Mouse (Mus musculus): ENCODE measurements around the gene Zfp131. TPM values are rescaled to one million over a fixed set of nuclear protein-coding genes. Genes with fewer than 3 reads are reported as not detected.
"Not testable (repeated sequence)": the region's sequence is repeated elsewhere in the genome, so short reads cannot be mapped to it uniquely, and the experiment has no call there.

The Zfp131 gene
- 38.4 and 38.7 TPM in 2 replicates for polyA plus RNA-seq (2014; fragmentation: Nextera tagmentation; extraction: Ambion mirVana)

DNA sequence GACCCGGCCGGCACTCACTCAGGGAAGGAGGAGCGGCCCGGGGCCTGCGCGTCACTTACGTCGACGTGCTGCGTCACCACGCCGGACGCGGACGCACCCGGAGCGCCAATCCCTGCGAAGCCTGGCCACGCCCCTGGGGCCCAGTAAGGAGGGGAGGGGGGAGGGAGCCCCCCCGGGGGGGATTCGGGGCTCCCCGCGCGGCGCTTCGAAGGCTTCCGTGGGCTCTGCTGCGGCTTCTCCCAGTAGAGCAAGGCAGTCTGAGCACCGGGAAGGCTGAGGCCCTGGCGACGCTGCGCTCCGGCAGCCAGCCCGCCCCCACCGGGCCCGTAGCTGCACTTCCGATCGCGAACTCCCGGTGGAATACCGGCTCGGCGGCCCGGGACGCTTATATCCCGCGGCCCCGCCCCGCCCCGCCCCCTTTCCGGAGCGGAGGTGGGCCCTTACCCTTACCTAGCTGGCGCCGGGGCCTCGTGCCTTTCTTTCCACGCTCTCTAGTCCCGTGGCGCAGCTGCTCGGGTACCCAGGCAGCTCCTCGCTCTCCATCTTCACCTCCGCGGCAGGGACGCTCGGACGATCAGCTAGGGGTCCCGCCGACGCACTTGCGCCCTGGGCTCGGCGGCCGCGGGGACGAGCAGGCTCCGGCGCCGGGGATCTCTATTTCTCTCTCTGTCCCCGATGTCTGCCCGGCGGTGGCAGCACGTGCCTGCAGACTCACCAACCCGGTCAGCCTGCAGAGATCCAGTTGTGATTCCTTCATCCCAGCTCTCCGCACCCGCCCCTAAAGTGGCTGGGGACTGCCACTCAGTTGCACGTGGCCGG, at the start of gene Zfp131:
Gene Zfp131 (minus strand): TSS at position 129 of the 819 bp plus-strand sequence.
- peak within 1 kb of the TSS; percentile 76 for H3K4me3 ChIP-seq (ENCODE audit: low read depth, low read length)
- H3K27me3 ChIP-seq (ENCODE audit: control insufficient read depth, insufficient read depth, low read length): no peaks in the 10 kb centered on the region
- peak; percentile 97 for ATAC-seq (ENCODE audit: low read depth)
- H3K4me2 ChIP-seq (ENCODE audit: low read depth, low read length): peak within 1 kb of the TSS; percentile 78
- H3K4me1 ChIP-seq (ENCODE audit: control insufficient read depth, insufficient read depth, low read length): peaks cover 12% of the 10 kb centered on the region
- peak within 1 kb of the TSS; percentile 97 for H3K27ac ChIP-seq (ENCODE audit: low read depth, low read length)
- no peaks in the 10 kb centered on the region for H3K9me3 ChIP-seq (ENCODE audit: control insufficient read depth, low read length)
- 1% methylated on average over 54 of the region's 86 CpGs for WGBS
- H3K36me3 ChIP-seq (ENCODE audit: control insufficient read depth, insufficient read depth, low read length): peaks cover 15% of the 10 kb centered on the region
- peak within 1 kb of the TSS; percentile 93 for H3K9ac ChIP-seq (replicated peaks; ENCODE audit: low read depth, low read length)

DNA sequence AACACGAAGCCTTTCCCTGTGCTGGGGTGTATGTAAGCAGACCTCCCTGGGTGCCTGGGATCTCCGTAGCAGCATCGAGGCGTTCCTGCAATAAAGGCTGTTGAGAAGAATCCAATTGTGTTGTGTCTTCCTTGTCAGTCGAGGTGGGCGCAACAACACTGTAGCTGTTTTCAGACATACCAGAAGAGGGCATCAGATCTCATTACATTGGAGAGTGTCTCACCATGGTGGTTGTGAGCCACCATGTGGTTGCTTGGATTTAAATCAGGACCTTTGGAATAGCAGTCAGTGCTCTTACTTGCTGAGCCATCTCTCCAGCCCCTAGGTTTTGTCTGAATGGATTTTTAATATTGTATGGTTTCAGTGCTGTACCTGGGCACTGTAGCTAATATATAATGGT, 49.3 kb upstream of the Zfp131 start:
- not testable (repeated sequence) for H3K9me3 ChIP-seq (ENCODE audit: control insufficient read depth, low read length); H3K27ac ChIP-seq (ENCODE audit: low read depth, low read length); H3K9ac ChIP-seq (replicated peaks; ENCODE audit: low read depth, low read length); H3K27me3 ChIP-seq (ENCODE audit: control insufficient read depth, insufficient read depth, low read length); H3K36me3 ChIP-seq (ENCODE audit: control insufficient read depth, insufficient read depth, low read length); H3K4me2 ChIP-seq (ENCODE audit: low read depth, low read length); H3K4me3 ChIP-seq (ENCODE audit: low read depth, low read length); H3K4me1 ChIP-seq (ENCODE audit: control insufficient read depth, insufficient read depth, low read length)
- ATAC-seq (ENCODE audit: low read depth): peak; percentile 62
- 12% methylated on average over 6 of the region's 6 CpGs for WGBS

DNA sequence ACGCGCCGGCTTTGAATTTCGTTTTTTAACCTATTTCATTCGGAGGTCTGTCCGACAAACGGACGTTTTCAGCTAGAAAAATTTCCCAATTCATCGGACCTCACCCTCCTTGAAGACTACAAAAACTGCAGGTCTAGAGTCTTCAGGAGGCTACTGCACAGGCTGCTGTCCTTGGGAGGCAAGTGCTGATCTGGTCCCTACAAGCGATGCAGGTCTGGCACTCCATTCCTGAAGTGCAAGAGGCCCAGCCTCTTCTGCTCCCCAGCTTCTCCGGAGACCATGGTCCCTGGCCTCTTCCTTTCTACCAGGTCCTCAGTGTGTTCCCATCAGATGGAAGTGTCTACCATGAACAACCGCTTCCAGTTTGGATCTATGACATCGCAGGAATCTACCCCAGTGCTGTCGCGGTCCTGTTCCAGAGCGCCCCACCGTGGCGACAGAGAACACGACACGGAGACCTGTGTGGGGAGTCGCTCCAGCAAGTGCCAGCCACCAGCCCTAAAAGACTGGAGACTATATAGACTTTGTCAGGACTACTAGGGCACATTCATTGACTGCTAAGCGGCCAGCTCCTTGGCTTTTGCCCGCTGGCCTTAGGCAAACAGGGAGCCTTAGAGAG, 47.1 kb upstream of the Zfp131 start:
- H3K36me3 ChIP-seq (ENCODE audit: control insufficient read depth, insufficient read depth, low read length); ATAC-seq (ENCODE audit: low read depth); H3K4me1 ChIP-seq (ENCODE audit: control insufficient read depth, insufficient read depth, low read length); H3K4me2 ChIP-seq (ENCODE audit: low read depth, low read length); H3K27ac ChIP-seq (ENCODE audit: low read depth, low read length); H3K9me3 ChIP-seq (ENCODE audit: control insufficient read depth, low read length); H3K27me3 ChIP-seq (ENCODE audit: control insufficient read depth, insufficient read depth, low read length); H3K9ac ChIP-seq (replicated peaks; ENCODE audit: low read depth, low read length); H3K4me3 ChIP-seq (ENCODE audit: low read depth, low read length): not testable (repeated sequence)
- 4% methylated on average over 14 of the region's 23 CpGs for WGBS

DNA sequence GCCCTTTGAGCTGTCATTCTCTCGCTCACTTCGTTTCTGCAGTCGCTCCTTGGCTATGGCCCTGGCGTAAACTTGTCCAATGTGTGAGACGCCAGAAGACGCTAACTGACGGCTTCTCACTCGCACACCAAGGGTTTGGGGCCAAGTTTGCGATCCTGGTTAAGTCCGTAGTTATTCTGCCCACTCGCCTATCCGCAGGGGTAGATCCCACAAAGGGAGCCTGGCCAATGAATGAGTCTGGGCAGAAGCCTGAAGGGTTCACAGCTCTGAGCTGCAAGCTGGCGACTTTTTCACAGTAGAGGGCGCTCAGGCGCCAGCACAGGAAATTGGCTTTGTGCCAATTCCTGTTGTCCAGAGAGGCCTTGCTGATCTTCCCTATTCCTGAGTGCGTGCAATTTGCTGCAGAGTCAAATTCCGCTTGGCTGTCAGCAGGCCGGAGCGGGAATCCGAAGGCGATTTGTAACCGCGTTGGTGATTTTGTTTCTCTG, 45.7 kb upstream of the Zfp131 start:
- H3K9me3 ChIP-seq (ENCODE audit: control insufficient read depth, low read length); H3K27me3 ChIP-seq (ENCODE audit: control insufficient read depth, insufficient read depth, low read length); H3K4me1 ChIP-seq (ENCODE audit: control insufficient read depth, insufficient read depth, low read length); H3K36me3 ChIP-seq (ENCODE audit: control insufficient read depth, insufficient read depth, low read length); H3K27ac ChIP-seq (ENCODE audit: low read depth, low read length); H3K4me3 ChIP-seq (ENCODE audit: low read depth, low read length); H3K4me2 ChIP-seq (ENCODE audit: low read depth, low read length); H3K9ac ChIP-seq (replicated peaks; ENCODE audit: low read depth, low read length): not testable (repeated sequence)
- ATAC-seq (ENCODE audit: low read depth): peak; percentile 82
- 13% methylated on average over 23 of the region's 23 CpGs for WGBS

DNA sequence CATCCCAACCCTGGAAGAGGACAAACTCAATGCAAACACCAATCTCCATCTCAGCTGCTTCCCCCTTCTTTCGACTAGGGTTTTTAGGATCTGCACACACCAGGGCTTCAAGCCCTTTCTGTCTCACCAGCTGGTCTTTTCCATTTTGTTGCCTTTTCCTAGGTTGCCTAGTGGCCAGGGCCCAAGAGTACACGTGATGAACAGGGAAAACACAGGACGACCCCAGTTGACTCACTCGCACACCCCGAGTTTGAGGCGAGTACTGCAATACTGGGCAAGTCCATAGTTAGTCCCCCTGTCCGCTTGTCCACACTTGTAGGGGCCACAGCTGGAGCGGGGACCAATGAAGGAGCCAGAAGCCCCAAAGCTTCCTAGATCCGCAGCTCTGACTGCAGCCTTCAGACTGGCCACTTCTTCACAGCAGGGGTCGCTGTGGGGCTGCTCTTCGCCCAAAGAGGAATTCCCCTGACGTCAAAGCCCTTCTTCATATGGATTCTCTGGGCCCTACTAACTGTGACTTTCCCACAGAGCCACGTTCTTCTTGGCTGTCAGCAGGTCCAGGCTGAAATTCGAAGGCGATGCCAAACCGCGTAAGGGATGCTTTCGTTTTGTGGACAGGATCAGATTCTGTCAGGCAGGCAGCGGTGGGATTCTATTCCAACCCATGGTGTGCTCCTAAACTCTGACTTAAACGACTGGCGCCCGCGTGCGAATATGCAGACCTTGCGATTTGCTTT, 44.8 kb upstream of the Zfp131 start, which contains the start of gene D13Ertd608e:
Gene D13Ertd608e (plus strand): TSS at position 687 of the 737 bp plus-strand sequence.
- H3K9ac ChIP-seq (replicated peaks; ENCODE audit: low read depth, low read length); H3K4me1 ChIP-seq (ENCODE audit: control insufficient read depth, insufficient read depth, low read length); H3K27me3 ChIP-seq (ENCODE audit: control insufficient read depth, insufficient read depth, low read length); H3K27ac ChIP-seq (ENCODE audit: low read depth, low read length); H3K4me3 ChIP-seq (ENCODE audit: low read depth, low read length); H3K36me3 ChIP-seq (ENCODE audit: control insufficient read depth, insufficient read depth, low read length); H3K9me3 ChIP-seq (ENCODE audit: control insufficient read depth, low read length); H3K4me2 ChIP-seq (ENCODE audit: low read depth, low read length): not testable (repeated sequence)
- 19% methylated on average over 18 of the region's 25 CpGs for WGBS
- peak; percentile 41; the same call in 1 of the 2 replicates for ATAC-seq (ENCODE audit: low read depth)

DNA sequence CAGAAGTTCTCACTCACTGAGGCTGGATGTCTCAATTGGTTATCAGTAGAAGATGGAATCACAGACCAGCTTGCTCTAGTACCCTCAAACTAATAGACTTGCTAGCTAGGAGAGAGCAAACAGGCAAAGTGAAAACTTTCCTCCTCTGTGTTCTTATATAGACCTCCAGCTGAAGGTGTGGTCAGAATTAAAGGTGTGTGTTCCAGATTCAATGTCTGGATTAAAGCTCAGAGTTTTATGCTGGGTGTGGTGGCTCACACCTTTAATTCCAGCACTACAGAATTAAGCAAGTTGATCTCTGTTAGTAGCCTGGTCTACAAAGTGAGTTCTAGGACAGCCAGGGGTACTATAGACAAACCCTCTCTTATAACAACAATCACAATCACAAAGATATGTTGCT, 39.4 kb upstream of the Zfp131 start, which contains the start of gene AF067063:
Gene AF067063 (minus strand): TSS at position 101 of the 400 bp plus-strand sequence.
- H3K36me3 ChIP-seq (ENCODE audit: control insufficient read depth, insufficient read depth, low read length); H3K27me3 ChIP-seq (ENCODE audit: control insufficient read depth, insufficient read depth, low read length); H3K9me3 ChIP-seq (ENCODE audit: control insufficient read depth, low read length); ATAC-seq (ENCODE audit: low read depth); H3K4me3 ChIP-seq (ENCODE audit: low read depth, low read length); H3K4me1 ChIP-seq (ENCODE audit: control insufficient read depth, insufficient read depth, low read length); H3K9ac ChIP-seq (replicated peaks; ENCODE audit: low read depth, low read length); H3K27ac ChIP-seq (ENCODE audit: low read depth, low read length); H3K4me2 ChIP-seq (ENCODE audit: low read depth, low read length): not testable (repeated sequence)

DNA sequence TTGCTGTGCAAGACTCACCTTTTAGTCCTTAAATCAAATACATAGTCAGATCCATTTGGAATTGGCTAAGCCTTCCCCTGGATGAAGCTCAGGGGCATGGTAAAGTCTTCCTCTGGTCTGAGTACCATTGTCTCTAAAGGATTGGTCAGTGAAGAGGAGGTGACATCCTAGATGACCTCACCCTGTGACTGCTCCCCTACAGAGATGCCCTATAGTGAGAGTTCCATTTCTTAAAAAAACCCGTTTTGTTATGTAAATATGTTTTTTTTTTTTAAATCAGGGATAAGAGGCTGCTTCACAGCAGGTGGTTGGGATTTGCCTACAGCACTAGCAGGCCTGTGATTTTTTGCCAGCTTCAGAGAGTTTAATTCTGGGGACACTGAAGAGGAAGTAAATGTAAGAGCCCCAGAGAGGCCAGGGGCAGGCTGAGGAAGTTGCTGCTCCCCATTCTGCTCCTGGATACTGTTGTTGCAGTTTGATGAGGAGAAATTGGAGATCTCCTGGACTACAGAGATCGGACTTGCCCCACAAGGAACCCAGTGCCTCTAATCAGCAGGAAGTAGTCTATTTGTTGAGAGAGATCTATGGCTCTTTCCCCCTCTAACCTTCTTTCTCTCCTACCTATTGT, 27.0 kb upstream of the Zfp131 start:
- Histone ChIP-seq H3K4me1 (ENCODE audit: control insufficient read depth, insufficient read depth, low read length) (no peaks in the 10 kb centered on the region), H3K36me3 (ENCODE audit: control insufficient read depth, insufficient read depth, low read length) (no peaks in the 10 kb centered on the region), H3K9me3 (ENCODE audit: control insufficient read depth, low read length) (no peaks in the 10 kb centered on the region), H3K27ac (ENCODE audit: low read depth, low read length) (no peak overlapping the region), H3K4me2 (ENCODE audit: low read depth, low read length) (no peak overlapping the region), H3K27me3 (ENCODE audit: control insufficient read depth, insufficient read depth, low read length) (no peaks in the 10 kb centered on the region), H3K9ac (replicated peaks; ENCODE audit: low read depth, low read length) (no peak overlapping the region), H3K4me3 (ENCODE audit: low read depth, low read length) (no peak overlapping the region)
- no peak for ATAC-seq (ENCODE audit: low read depth)
- 26% methylated on average over 2 of the region's 2 CpGs for WGBS

DNA sequence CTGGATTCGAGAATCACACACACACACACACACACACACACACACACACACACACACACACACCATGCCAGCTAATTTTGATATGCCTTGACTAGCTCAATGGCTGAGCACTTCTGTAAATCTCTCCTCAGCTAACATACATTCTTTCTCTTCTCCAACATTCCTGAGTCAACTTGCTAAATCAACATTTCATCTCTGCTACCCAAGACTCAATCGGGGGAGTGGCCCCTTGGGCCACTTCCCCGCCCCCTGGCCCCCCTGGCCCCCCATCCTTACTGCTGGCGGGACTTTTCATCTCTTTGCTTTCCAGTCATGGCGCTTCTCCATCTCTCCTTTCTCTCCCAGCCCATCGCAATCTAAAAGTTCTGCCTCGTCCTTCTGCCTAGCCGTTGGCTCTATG, 26.1 kb upstream of the Zfp131 start:
- no peak for ATAC-seq (ENCODE audit: low read depth)
- no peaks in the 10 kb centered on the region for H3K9me3 ChIP-seq (ENCODE audit: control insufficient read depth, low read length)

More for the DNA sequence above, 26.1 kb upstream of the Zfp131 start:
- H3K27me3 ChIP-seq (ENCODE audit: control insufficient read depth, insufficient read depth, low read length): no peaks in the 10 kb centered on the region
- H3K27ac ChIP-seq (ENCODE audit: low read depth, low read length): no peak overlapping the region
- WGBS: 58% methylated on average over 8 of the region's 8 CpGs
- H3K4me3 ChIP-seq (ENCODE audit: low read depth, low read length): no peak overlapping the region
- no peak overlapping the region for H3K4me2 ChIP-seq (ENCODE audit: low read depth, low read length)
- H3K4me1 ChIP-seq (ENCODE audit: control insufficient read depth, insufficient read depth, low read length): no peaks in the 10 kb centered on the region
- no peak overlapping the region for H3K9ac ChIP-seq (replicated peaks; ENCODE audit: low read depth, low read length)
- H3K36me3 ChIP-seq (ENCODE audit: control insufficient read depth, insufficient read depth, low read length): no peaks in the 10 kb centered on the region

Data from neural tube, embryonic 14.5 days (tissue).